Mouse (Mus musculus): ENCODE measurements around the gene Oaz2. TPM values are rescaled to one million over a fixed set of nuclear protein-coding genes. Genes with fewer than 3 reads are reported as not detected.

The Oaz2 gene
- polyA plus RNA-seq (2012; rRNA removed; ENCODE audit: low replicate concordance), result 50.3 and 55.4 TPM in 2 replicates

DNA sequence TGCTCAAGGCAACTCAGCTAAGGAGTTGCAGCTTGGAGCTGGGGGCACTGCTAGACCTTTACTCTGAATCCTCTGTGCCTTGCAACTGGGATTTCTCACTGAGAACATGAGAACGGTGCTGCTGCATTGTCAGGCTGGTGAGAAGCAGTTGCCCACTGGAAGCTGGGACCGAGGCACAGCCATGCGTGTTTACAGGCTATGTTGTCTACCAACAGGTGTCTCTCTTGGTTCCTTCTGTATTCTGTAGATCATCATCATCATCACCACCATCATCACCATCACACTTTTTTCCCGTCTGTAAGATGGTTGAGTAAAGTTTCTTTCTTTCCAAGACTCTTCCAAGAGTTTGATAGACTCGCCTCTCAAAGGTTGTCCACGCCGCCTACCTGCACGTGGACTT is at the start of gene Oaz2:
Gene Oaz2 (plus strand): TSS at position 301 of the 400 bp plus-strand sequence.

DNA sequence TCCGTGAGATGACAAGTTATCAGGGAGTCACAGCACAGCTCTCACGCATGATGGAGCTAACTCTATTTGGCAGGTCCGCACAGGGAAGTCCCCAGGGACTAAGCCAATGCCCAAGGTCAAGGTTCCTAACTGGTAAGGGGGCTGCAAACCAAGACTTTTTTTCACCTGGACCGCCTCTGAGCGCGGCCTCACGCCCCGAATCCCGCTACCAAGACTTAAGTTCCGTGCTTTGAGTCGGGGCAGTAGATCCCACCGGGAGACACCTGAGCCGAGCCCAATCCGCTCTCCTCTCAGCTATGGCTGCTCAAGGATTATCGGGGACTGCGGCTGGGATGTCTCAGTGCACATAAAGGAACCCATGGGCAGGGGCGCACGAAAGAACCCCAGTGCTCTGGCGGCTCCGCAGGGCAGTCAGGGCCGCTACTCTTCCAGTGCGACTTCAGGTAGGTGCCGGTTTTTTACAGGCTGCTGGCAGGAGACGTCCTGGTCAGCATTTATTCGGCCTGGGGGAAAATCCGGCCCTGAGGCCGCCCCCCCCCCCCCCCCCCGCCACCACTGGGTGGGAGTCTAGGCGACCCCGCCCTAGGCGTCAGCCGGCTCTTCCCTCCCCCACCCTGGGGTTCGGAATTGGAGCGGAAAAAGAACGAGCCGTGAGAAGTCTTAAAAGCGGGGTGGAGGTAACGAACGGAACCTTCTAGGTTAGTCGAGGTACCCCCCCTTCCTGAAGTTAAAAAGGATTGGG is 38.6 kb upstream of the Oaz2 start, which contains the start of gene Rbpms2:
Gene Rbpms2 (plus strand): TSS at position 624 of the 742 bp plus-strand sequence.

Other genes with a start within 250 kb of the Oaz2 start
- gene Slc51b, start 245.0 kb upstream of the Oaz2 start, polyA plus RNA-seq (2012; rRNA removed; ENCODE audit: low replicate concordance), result 2.1 and 4.2 TPM in 2 replicates
- gene Mtfmt, start 232.2 kb upstream of the Oaz2 start, polyA plus RNA-seq (2012; rRNA removed; ENCODE audit: low replicate concordance), result 2.8 and 5.3 TPM in 2 replicates
- gene Spg21, start 207.1 kb upstream of the Oaz2 start, polyA plus RNA-seq (2012; rRNA removed; ENCODE audit: low replicate concordance), result 7.1 and 9.0 TPM in 2 replicates
- gene Ankdd1a, start 147.8 kb upstream of the Oaz2 start, polyA plus RNA-seq (2012; rRNA removed; ENCODE audit: low replicate concordance), result not detected in 2 replicates
- 9.5 and 12.6 TPM in 2 replicates for gene Plekho2, start 88.0 kb upstream of the Oaz2 start, polyA plus RNA-seq (2012; rRNA removed; ENCODE audit: low replicate concordance)
- gene Pif1, start 80.8 kb upstream of the Oaz2 start, polyA plus RNA-seq (2012; rRNA removed; ENCODE audit: low replicate concordance), result 2.1 and 3.0 TPM in 2 replicates
- gene Rbpms2, start 38.4 kb upstream of the Oaz2 start, polyA plus RNA-seq (2012; rRNA removed; ENCODE audit: low replicate concordance), result 24.6 and 30.1 TPM in 2 replicates
- 3.4 and 5.9 TPM in 2 replicates for gene Zfp609, start 159.6 kb downstream of the Oaz2 start, polyA plus RNA-seq (2012; rRNA removed; ENCODE audit: low replicate concordance)
- 0.91 and 0.92 TPM in 2 replicates for gene Pclaf, start 222.2 kb downstream of the Oaz2 start, polyA plus RNA-seq (2012; rRNA removed; ENCODE audit: low replicate concordance)
- 2.2 and 3.1 TPM in 2 replicates for gene Trip4, start 240.8 kb downstream of the Oaz2 start, polyA plus RNA-seq (2012; rRNA removed; ENCODE audit: low replicate concordance)
- gene Csnk1g1, start 240.9 kb downstream of the Oaz2 start, polyA plus RNA-seq (2012; rRNA removed; ENCODE audit: low replicate concordance), result 1.7 and 2.7 TPM in 2 replicates